Mouse (Mus musculus) Muller cell, postnatal 12 days (primary cell): ENCODE measurements around the gene Txlnb.
A peak's percentile ranks its signal among the peaks of the same experiment; 100 is the strongest.
"Not testable (repeated sequence)": the region's sequence is repeated elsewhere in the genome, so short reads cannot be mapped to it uniquely, and the experiment has no call there.

ENCODE experiments used
- DNase-seq: peaks from one replicate; pipeline ENCODE4 v3.0.0-alpha.2; 2015; ENCODE audit errors: inconsistent ontology term

Txlnb gene

DNA sequence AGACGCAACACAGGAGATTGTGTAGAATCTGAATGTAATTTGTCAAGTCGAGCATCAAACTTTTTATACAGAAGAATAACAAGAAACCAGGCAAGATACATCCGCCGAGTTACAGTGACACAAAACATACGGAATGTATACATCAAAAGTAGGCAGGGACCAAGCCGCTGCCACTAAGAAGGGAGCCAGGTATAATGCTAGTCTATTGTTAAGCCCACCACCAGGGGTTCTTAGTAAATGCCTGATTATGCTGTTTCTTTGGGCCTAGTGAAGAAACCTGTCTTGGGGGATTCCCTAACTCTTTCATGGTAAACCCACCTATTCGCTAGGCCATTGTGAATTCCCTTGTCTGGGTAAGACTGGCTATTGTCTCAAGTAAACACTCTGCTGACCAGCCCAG, 24.4 kb downstream of the Txlnb start:
- DNase-seq: not testable (repeated sequence)

- peak; percentile 31 for DNase-seq
Measured at GRCm38 (mm10) chr10:17827391-17827790, 31.4 kb downstream of the Txlnb start.

DNA sequence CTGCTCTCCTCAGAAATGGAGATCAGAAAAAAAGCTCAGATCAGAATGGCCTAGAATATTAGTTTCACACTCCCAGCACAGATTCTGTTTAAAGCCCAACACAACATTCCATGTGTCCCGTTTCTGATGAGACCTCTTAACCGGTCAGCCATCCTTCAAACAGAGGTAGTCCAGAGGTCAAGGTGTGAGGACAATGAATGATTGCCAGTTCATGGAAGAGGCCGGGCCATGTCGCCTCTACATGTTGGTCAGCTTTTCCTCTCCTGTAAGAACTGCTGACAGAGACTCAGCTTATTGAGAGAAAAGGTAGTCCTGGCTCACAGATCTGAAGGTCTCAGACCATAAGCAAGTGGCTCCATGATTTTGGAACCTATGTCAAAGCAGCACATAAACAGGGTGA, 33.2 kb downstream of the Txlnb start:
- DNase-seq: no peak

GRCm38 (mm10) chr10:17831041-17831440, 35.0 kb downstream of the Txlnb start:
- no peak for DNase-seq

DNA sequence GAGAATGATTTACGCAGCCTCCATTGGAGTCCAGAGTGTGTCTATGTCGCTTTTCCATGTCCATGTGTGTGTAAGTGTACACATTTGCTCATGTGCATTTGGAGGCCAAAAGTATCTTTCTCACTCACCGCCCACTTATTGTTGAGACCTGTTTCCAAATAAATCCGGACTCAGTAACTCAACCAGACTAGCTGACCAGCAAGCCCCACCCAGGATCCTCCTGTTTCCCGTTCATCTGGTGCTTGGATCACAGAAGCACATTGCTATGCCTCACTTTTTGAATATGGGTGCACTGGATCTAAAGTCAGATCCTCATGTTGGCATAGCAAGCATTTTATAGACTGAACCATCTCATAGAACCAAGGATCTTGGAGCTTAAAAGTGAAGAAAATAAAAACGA, 39.0 kb downstream of the Txlnb start:
- DNase-seq: no peak

GRCm38 (mm10) chr10:17836275-17836674, 40.2 kb downstream of the Txlnb start:
- DNase-seq: no peak

GRCm38 (mm10) chr10:17842030-17842429, 46.0 kb downstream of the Txlnb start:
- DNase-seq: no peak

DNA sequence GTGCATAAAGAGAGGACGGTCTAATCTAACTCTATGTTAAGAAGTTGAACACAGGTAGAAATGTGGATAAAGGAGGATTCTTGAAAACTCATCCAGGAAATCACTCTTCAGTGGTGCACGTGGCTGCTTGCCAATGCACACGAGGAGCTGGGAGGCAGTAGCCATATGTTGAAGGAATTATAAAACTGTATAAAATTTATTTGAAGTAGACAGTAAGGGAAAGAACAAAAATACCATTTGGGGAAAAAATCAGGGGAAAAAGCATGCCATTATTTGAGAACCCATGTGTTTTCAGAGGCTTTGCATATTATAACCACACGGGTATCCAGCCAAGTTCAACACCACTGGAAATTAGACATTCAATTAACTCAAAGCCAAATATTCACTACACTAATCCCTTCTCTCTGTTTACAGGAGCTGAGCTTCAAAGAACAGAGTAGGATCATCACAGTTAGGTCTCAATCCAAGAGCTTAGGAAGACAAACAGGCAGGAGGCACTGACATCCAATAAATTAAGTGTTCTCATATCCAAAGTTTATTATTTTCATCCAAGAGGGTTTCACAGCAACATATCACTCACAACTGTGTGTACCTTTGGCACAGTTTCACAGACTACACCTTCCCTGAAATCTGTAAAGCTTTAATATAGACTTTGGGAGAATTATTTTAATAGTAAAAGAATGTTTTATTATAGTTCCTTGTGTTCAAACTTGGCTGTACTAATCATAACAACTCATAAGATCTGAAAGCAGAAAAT, 48.9 kb downstream of the Txlnb start:
- DNase-seq: no peak

DNA sequence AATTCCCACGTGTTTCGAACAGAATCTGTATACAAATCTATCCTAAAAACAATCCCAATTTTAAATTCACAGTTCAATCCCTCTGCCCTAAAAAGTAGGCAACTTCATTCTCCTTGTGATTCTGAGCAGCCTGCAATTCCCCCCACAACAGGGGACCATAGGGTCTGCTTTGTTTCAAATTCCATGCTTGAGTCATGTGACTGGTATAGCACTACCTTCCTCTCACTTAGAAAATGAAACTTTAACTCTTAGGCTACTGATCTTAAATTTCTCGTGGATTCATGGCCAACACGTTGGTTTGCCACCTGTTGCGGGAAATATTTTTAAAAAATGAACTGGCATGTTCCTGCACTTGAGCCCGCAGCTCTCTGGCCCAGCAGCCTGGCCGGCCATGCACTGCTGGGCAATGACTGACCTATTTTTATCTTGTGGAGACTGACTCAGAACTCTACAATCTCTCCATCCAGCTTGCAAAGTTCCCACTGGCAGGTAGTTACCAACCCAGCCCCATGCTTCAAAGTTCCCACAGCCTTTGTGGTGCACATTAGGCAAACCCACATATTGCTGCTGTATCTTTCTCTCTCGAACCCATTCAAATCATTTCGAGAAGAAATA, 61.7 kb downstream of the Txlnb start:
- no peak for DNase-seq

DNA sequence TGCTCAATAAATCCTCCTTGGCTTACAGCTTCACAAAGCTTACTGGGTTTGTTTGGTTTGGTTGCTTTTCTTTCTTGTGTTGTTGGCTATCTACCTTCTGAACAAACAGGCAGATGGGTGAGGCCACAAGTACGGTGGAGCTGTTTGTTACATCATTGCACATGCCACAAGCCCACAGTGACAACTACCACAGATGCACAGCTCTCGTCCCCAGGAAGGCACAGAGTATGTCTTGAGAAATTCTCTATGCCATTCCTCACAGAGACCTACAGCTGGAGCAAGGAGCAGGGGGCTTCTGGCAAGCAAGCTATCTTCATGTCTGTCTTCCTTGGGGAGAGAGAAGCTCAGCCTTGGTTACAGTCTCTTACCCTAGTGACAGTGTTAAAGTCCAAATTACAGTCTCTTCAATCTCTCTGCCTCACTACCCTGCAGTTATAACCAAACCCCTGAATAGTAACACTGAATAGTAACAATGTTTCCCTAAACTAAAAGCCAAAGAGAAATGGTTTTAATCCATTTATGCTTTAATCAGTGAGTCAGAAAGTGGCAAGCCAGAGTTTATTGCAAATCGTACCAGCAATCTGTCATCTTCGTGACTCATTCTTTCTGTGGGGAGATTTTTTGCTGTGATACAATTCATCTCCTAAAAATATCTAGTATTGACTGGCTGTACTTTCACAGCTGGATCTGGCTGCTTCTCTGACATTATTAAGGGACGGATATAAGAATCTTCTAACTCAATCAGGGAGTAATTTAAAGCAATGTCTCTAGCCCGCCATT, 64.9 kb downstream of the Txlnb start:
- peak; percentile 33 for DNase-seq

DNA sequence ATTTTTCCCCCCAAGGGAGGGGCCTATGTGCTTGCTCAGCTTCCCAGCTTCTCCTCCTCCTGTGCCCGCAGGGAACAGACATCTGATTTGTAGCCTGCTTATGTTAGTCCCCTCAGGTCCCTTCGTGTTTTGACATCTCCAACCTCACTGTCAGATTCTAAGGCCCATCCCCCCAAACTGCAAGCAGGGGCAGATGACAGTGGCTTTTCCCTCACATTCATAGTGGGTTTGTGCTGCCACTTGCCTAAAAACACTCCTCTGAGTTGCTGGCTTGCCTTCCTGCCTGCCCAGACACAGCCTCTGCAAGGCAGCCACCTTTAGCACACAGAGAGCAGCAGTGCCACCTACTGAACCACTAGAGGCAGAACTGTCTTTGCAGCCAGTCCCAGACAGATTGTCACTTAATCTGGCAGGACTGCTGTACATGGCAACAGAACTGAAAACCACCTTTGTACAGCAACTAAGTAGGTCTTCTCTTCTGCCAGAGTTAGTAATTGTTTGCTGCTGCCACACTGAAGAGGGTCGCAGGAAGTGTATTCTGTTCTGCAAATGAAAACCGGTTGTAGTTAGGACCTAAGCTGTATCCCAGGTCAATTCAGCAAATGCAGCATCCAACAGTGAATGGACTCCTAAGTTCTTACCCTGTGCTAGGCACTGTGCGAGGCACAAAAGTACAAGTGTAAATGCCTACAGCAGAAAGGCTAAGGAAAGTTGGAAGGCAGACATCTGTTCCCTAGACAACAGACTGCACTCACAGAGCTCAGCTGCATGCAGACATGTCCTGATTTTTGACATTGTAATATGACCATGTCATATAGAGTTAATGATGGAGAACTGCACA, 74.0 kb downstream of the Txlnb start:
- peak; percentile 54 for DNase-seq

- no peak for DNase-seq
Measured at GRCm38 (mm10) chr10:17878002-17878919, 82.2 kb downstream of the Txlnb start.

DNA sequence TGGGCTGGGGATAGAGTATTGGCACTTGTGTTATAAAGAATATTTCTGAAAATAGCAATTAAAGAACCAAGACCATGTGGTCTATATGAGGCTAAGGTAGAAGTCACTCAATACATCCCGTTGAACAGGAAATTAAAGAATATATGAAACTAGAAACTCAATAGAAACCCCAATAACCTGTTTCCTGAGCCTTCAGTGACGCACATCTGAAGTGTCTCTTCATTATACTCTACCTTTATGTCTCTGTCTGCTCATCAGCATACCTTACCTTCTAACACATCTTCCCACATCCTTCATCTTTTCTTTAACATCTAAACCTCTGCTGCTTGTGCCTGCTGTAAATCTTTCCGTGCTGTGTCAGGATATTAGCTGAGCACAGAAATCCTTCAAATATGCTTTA, 84.0 kb downstream of the Txlnb start:
- DNase-seq: no peak

DNA sequence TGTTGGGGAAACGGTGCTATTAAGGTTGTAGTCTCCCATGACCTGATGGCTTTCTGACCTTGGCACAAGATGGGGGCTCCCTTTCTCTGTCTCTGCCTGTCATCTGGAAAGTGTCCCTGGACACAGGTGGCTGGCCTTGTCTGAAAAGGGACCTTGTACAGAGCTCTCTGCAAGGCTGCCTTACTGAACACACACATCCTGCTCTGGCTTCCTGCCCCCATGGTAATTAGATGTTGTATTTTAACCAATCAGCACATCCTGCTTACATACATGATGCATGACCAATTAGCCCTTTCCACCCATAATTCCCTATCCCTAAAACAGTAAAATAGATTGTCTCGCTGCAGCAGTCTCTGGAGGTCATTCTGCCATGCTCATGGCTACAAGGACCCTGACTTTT, 84.7 kb downstream of the Txlnb start:
- DNase-seq: no peak
